Mouse (Mus musculus) bone marrow macrophage, adult 2 months (primary cell): Measurements from ENCODE around the gene Gm14443.
"Not testable (repeated sequence)": the region's sequence is repeated elsewhere in the genome, so short reads cannot be mapped to it uniquely, and the experiment has no call there.

ENCODE experiments used
- CTCF ChIP-seq: IDR thresholded peaks from 2 replicates; pipeline ENCODE4 v1.5.1; 2012; ENCODE audit warnings: low read depth, mild to moderate bottlenecking, low read length, moderate library complexity
- POLR2A ChIP-seq: IDR thresholded peaks from 2 replicates; pipeline ENCODE4 v1.6.1; 2012; ENCODE audit warnings: mild to moderate bottlenecking, low read depth, low read length, borderline replicate concordance

DNA sequence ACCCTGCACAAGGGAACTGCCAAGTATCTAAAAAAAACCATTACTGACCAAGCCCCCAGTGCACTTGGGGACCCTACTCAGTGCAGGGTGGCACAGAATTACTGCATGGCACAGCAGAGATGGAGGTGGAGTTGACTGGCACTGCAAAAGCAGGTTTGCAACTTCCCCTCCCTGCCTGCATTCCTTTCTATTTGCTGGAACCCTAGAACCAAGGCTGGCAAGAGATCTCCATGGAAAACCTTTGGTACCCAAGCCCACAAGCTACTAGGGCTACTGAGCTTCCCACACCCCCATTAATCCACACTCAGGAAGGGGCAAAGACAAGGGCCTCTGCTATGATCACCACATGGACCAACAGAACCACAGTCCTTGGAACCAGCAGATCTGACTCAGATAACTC lies 35.0 kb downstream of the Gm14443 start:
- TF ChIP-seq CTCF, POLR2A: not testable (repeated sequence)
